Mouse (Mus musculus): ENCODE measurements around the gene Ccdc120.
"Not testable (repeated sequence)": the region's sequence is repeated elsewhere in the genome, so short reads cannot be mapped to it uniquely, and the experiment has no call there.

The Ccdc120 gene

DNA sequence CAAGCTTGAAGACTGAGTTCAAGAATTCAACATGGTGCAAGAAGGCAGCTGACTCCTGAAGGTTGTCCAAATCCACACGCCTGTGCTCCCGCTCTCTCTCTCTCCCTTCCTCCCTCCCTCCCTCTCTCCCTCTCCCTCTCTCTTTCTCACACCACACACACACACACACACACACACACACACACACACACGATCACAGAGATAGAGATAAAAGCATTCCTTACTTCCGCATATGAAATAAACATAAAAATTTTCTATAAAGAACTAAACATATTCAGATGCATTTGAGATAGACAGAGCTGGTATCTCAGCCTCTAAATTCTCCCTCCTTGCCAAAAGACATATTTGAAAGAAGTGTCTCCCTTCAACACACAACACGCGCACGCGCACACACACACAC is 5.3 kb downstream of the Ccdc120 start:
- no peak for DNase-seq

DNA sequence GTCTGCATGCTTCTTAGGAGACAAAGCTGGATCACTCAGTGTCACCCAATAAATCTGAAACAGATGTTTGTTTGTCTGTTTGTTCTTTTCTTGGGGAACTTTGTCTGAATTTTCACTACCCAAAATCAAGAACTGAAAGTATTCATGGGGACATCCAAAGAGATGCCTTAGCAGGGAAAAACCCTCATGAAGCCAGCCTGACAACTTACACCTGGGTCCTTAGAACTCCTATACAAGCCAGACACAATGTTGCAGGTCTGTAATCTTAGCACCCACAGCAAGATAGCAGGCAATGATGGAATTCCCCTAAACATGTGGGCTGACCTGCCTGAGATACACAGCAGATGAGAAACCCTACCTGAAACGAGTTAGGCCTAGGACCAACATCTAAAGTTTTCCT is 5.8 kb downstream of the Ccdc120 start:
- DNase-seq, result no peak

DNA sequence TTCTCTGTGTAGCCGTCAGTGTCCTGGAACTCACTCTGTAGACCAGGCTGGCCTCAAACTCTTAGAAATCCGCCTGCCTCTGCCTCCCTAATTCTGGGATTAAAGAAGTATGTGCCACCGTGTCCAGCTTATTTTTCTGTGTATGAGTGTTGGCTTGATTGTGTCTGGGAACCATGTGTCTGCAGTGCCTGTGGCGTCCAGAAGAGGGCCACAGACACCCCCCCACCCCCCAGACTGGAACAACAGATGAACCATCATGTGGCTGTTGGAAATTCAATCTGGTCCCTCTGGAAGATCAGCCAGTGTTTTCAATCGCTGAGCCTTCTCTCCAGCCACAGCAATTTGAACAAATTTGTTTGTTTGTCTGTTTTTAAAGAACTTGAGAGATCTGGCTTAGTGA is 7.2 kb downstream of the Ccdc120 start:
- DNase-seq, result peak in 1 of 2 experiments; percentile 16

DNA sequence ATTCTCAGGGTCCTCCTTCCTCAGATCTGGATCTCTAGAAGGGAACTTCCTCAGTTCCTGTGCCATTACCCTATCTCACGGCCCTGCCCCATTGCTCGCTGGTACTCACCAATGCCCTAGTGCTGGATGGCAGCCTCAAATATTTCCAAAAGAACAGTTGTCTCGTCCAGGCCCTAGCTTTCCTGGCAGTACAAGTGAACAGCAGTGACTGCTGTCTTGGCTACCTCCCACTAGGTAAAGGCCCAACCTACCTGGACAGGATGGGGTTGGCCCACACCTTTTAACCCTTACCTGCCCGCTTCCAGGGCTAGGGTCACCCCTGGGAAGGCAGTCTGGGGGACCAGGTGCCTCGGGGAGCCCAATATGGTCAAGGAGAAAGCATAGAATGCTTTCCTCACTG is 9.6 kb downstream of the Ccdc120 start:
- peak; percentile 61 to 67 for DNase-seq

DNA sequence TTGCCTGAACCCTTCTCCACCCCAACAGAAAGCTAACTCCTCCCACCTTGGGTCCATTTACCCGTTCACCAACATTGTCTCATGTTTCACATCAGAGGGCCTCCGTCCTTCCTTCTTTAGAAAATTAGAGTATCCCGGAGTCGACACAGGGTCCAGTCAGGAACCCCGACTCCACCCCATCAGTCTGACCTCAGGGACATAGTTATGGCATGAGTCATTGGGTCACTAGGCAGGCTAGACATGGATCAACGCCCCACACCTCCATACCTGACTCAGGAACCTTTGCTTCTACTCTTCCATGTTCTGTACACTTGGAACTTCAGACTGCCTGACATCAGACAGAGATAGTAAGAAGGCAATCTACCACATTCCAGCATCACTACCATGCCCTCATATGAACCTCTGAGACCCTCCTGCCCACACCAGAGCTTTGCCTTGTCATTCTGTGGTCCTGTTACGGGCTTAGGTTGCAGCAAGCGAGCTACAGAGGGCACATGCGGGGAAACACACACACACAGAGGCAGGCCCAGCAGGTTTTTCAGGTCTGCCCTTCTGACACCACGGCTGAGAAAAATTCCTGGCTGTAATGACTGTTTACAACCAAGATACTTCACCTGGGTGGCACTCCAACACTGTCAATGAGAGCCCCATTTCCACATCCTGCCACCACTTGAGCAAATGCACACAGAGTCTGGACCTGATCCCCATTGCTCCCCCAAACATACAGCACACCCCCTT is 10.5 kb downstream of the Ccdc120 start:
- DNase-seq, result no peak

DNA sequence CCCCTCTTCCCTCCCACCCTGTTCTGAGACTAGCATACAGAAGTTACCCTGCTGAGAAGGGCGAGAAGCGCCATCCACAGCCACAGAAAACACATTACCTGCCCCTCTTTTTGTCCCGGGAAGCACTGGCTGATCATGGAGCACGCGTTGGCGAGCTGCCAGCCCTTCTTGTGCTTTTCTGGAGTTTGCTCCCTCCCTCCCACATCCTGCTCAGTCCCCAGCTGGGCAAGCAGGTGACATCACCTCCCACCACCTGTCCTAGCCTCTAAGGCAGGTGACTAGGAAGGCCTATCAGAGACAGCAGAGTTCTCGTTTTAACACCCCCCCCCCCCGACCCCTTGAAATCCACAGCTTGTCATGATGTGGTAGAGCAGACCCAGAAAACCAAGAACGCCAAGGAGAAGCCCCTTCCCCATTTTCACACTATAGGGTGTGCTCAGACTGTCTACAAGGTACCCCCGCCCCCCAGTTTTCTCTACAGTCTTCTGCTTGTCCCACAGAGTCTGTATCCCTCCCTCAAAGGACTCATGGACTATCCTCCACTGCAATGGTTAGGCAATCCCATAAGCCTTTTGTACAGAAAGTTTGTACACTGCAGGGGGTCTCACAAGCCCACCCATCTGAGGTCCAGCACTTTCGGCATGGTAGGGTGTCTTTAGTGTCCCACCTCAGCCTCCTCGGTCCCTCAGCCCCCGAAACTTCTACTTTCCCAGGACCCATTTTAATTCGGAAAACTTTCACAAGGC is 11.2 kb downstream of the Ccdc120 start:
- DNase-seq, result peak; percentile 87 to 88

DNA sequence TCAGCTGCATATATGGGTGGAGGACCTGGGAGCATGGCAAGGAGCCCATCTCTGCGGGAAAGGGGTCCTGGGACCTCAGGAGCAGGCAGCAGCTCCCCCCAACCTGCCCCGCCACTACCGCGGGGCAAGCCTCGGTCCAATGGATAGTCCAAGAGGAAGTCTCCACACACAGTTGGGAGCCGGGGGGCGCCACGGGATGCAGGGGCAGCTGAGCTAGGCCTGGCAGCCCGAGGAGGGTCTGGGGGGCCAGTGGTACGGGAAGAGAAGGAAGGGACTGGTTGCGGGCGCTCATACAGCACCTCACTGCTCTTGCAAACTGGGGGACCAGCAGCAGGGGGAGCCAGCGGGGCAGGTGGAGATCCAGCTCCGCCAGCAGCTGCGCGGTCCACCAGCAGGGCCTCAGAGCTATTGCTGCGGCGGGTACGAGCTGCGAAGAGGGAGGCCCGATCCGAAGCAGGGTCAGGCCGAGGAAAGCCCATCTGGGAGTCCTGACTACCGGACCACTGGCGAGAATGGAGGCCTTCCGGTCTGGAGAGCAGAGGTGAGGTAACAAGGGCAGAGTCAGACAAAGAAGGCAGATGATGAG is 17.0 kb downstream of the Ccdc120 start:
- DNase-seq, result peak; percentile 69 to 71

DNA sequence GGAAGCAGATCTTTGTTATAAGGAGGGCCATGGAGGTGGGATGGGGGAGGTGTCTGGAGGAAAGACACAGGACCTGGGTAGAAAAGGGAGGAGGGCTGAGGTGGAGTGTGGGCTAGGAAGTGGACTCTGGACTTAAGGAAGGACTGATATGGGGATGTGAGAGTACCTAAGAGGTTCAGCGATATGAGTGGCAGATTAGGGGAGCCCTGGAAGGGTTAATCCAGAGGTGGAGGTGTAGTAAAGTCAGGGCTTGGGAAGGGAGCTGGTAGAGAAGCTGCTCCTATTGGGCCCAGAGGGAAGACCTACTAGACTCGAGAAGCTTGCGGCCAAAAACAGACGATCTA is 21.8 kb downstream of the Ccdc120 start:
- DNase-seq, result no peak

DNA sequence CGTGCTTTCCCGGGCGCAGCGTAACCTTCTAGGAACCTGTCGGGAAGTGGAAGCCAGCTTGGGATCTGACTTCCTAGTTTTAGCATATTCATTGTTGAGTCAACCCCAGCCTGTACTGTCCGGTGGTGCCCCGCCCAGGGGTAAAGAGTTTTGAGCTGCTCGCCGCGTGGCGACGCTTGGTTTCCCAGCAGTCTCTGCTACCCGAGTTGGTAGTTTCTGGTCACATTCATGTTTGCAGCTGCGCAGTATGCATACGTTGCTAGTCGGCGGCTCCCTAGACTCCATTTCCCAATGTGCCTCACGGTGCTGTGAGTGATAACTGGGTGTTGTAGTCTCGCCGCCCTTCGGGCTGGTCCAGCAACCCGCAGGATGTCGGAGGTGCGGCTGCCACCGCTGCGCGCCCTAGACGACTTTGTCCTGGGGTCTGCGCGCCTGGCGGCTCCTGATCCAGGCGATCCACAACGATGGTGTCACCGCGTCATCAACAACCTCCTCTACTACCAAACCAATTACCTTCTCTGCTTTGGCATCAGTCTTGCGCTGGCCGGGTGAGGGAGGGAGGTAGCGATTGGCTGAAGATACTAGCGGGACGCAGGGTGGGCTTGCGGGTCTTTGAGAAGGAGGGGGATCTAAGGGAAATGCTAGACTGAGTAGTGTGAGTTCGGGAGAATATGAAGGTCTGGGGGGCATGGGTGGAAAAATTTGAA is 22.3 kb downstream of the Ccdc120 start, which contains the start of gene Praf2:
Gene Praf2, plus strand, starts transcription at position 225 of the 707 bp plus-strand sequence.
- DNase-seq, result peak; percentile 75 to 86

DNA sequence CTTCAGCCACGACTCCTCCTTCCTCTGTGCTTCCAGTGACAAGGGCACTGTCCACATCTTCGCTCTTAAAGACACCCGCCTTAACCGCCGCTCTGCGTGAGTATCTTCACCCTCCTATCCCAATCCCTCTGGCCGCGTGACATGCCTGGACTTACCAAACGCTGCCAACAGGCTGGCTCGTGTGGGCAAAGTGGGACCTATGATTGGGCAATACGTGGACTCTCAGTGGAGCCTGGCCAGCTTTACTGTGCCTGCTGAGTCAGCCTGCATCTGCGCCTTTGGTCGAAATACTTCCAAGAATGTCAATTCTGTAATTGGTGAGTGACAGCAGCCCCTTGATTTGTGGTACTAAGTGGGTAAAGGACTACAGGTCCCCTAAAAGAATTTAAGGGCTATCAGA is 23.5 kb downstream of the Ccdc120 start:
- no peak for DNase-seq

DNA sequence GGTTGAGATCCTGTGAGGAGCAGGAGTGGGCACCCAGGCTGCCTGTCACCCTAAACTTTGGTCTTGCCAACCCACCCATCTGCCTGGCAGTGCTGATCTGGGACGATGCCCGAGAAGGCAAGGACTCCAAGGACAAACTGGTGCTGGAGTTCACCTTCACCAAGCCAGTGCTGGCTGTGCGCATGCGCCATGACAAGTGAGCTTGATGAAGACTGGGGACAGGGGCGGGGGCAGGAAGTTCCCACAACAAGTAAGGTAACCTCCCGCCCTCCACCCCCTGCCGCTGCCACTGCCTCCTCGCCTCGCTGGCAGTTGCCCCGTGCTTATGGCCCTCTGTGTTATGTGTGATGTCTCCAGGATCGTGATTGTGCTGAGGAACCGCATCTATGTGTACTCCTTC is 24.9 kb downstream of the Ccdc120 start:
- no peak for DNase-seq

DNA sequence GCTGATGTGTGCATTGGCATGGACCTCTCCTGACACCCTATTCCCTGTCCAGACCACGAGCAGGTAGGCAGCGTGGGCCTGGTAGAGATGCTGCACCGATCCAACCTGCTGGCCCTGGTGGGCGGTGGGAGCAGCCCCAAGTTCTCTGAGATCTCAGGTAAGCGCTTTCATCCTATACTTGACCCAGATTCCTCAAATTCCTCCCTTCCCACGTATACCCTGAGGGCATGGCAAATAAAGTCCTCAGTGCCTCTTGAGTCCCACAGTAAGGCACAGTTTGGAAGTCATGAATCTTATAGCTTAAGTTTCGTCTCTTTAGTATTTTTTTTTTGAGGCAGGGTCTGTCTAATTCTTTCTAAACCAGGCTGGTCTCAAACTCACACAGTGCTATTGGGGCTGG is 26.6 kb downstream of the Ccdc120 start:
- no peak for DNase-seq

DNA sequence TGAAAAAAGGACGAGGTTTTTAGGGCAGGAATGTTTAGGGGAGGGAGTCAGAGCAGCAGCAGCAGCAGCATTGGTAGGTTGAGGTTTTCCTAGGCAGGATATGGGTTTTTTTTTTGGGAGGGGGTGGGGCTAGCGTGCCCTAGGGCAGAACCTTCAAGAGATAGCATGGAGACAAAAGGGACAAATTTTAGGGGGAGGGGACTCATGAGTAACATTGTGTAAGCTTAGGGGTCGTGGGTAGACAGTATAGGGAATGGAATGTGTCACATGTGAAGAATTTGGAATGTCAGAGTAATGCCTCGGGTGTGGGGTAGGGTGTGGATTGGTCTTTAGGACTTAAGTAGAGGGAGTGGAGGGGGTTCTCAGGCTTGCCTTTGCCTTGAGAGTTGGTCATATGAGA is 28.0 kb downstream of the Ccdc120 start:
- DNase-seq, result no peak

DNA sequence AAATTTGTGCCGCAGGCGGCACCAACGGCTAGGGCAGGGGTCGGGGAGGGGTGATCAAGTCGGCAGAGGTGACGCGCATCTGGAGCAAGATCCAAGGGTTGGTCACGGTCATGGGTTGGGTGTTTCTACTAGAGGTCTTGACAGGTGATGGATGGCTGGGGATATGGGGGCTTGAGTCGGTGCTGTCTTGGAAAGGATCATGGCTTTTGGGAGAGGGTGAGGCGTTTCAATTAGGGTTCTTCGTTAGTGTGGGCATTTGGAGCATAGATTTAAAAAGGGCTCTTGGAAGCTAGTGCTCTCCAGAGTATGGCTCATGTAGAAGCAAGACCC is 28.5 kb downstream of the Ccdc120 start:
- no peak for DNase-seq

DNA sequence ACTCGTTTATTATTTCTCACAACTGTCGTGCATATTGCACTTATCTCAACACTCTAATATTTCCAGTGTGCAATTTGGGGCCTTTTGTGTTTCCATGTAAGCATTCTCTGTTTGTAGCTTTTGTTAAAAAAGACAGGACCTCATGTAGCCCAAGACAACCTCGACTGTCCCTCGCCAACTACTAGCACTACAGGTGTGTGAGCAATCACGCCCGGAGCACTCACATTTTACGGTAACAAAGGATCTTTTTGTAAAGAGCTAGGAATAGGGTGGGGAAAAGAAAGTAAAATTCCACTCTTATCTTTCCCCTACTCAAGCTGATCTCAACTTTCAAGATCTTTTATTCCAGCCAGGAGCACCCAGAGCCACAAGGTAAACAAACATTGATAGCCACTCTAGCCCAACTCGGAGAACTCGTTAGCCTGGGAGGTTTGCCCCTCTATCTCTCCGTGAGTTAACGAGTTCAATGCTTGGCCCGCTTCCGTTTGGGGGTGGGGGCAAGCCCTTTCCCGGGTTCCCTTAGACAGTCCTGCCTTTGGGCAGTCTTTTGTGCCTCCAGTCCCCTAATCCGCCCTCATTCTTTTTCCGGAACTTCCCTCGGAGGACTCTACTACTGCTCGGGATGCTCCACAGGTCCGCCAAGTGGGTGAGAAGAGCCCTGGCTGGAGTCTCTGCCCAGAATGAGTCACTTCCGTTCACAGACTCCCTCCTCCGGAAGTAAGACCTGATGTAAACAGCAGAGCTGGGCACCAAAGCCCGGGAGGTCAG is 29.0 kb downstream of the Ccdc120 start, which contains the start of gene Gm45208:
Gene Gm45208, plus strand, starts transcription at position 732 of the 768 bp plus-strand sequence.
- DNase-seq, result peak; percentile 69 to 79

DNA sequence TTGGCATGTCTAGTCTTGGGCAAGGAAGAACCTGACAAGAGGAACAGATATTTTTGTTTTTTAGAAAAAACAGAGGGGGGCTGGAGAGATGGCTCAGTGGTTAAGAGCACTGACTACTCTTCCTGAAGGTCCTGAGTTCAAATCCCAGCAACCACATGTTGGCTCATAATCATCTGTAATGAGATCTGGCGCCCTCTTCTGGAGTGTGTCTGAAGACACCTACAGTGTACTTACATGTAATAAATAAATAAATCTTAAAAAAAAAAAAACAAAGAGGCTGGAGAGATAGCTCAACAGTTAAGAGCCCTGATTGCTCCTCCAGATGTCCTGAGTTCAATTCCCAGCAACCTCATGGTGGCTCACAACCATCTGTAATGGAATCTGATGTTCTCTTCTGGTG is 34.6 kb downstream of the Ccdc120 start:
- DNase-seq, result not testable (repeated sequence)

DNA sequence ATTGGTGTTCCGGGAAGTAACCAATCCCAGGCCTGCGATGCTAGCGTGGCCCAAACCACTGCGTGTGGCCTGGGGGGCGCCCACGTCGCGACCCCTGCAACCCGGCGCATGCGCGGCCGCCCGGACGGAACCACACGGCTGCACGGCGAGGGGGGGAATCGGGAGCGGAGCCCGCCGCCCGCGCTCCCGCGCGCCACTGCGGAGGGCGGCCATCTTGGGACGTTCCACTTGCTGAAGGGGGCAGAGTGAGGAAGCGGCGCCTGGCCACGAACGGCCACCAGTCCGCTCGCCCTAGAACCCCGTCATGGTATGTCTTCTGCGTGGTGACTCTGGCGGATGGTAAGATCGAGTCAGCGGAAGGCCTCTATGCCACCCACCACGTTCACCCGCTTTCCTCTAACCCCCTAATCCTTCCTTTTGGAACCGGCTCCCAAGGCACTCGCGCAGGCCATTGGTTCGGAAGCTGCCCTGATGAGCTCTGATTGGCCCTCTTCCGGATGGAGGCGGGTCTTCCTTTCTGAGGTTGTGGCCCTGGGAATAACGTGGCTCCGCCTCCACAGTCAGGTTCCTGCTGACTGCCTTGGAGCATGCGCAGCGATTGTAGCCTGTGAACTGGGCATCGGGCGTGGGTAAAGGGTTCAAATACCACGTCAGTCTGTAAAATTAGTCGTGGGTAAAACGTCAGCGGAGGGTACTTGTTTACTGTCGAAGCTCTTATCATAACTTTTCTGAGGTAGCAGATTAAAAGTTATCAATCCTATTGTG is 36.4 kb downstream of the Ccdc120 start, which contains the start of gene Wdr45:
Gene Wdr45, plus strand, starts transcription at position 199 of the 765 bp plus-strand sequence.
- peak; percentile 90 to 95 for DNase-seq

DNA sequence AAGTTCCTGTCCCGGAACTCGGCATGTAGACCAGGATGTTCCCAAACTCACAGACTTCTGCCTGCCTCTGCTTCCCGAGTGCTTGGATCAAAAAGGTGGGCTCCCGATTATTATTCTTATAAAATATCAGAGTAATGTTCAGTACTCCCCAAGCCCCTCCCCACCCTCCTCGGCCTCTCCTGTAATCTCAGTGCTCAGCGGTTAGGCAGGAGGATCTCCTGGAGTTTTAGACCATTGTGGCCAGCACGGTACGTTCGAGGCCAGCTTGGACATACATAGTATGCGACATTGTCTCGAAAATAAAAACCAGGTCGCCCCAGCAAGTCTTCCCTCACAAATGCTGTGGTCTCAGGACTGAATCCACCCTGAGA is 37.0 kb downstream of the Ccdc120 start:
- not testable (repeated sequence) for DNase-seq

DNA sequence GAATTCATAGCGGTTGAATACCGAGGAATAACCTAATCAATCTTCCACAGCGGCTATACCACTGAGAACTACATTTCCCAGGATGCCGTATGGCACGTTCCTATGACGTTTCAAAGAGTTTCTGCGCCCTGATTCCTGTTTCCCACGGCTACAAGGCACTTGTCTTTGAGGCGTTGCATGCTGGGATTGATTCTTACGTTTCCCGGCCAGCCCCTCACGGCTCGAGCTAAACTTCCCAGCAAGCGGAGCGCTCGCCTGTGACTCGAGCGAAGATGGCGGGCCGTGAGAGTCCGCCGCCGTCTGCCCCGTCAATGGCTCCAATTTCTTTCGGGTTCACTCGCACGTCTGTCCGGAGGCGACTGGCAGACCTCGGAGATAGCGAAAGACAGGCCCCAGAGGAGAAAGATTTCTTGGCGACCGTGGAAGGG is 53.7 kb downstream of the Ccdc120 start, which contains the start of gene Gpkow:
Gene Gpkow, plus strand, starts transcription at position 178 of the 428 bp plus-strand sequence.
- peak; percentile 79 to 91 for DNase-seq

DNA sequence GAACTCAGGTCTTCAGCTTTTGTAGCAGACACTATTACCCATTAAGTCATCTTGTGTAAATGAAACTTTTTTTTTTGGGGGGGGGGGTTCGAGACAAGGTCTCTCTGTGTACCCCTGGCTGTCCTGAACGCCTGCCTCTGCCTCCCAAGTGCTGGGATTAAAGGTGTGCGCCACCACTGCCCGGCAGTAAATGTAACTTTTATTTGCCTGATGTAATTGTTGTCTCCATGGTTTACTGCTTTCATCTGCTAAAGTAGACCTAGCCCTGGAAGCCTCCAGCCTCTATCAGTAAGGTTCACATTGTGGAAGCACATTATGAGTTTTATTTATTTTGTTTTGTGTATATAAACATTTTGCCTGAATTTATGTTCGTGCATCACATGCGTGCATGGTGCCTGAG is 54.2 kb downstream of the Ccdc120 start:
- DNase-seq, result no peak

DNA sequence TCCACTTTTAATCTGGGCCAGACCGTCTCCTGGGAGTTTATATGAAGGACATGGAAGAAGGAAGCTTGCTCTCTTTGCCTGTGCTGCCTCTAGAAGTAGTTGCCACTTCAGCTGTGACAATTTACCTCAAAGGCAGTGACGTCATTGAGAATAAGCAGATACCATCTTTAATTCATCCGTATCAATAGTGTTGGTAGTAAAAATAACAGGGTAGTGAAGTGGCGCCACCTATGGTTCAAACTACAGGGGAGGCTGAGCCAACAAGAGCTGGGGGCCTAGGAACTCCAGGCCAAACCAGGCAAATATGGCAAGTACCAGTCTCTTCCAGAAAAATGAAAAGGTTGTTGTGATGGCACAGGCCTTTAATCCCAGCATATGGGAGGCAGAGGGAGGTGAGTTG is 57.8 kb downstream of the Ccdc120 start:
- DNase-seq, result peak; percentile 33 to 38

DNA sequence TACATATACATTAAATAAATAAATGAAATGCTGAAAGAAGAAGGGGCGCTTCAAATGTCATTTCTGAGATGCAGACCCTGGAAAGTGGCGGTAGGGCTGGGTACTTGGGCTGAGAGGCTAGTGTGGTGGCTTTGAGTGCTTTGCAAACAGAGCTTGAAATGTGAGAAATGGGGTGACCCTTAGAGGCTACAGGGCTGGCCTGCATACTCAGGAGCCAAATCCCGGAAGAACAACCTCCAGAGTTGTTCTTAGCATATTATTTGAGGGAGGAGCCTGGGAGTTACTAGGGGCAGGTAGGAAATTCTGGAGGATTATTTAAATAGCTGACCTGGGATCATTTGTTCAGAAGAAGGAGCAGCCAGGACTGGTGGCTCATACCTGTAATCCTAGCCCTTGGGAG is 60.2 kb downstream of the Ccdc120 start:
- DNase-seq, result no peak
